ENCODE assay signal across 15 mouse cellular contexts in the genomic region with DNA sequence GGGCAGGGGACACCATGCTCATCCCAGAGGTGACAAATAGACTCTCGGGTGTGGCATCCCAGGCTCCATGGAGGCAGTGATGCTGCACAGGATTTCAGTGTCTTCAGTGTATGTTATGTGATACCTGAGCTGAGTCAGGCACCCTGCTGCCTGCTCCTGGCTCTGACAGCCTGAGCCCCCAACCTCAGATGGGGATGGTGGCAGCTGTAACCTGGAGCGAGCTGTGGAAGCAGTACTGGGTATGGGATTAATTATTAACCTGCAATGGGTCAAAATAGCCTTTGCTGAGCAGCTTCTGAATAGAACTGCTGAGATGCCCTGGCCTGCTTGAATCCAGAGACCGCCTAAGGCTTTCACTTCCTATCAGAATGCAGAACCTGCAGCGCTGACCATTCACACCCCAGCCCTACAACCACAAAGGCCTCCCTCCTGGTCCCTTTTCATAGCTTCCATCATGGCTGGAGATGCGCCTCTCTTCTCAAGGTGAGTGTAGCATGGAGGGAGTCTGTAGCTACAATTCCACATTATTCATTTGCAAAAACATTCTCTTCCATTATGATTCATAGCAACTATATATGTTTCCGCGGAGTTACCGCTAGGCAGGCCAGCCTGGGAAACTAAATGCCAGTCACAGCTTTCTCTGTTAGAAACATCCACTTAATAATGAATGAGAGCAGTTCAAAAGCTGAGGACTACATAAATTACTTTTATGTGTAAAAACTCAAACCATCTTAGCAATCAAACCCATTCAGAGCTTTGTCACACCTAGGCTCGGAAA.
A peak's percentile ranks its signal among the peaks of the same experiment; 100 is the strongest.
DNase-seq lines count a peak whose midpoint lies in the region; ATAC-seq and TF ChIP-seq lines count a peak whose summit lies in the region.
"Had no signal": no experiment of that assay in that cellular context is flagged by ENCODE, and none has a peak within 500 bp of the region (broad histone marks: within the 10 kb centered on the region; RNA-seq: fewer than 3 reads in every experiment).

No protein-coding gene starts in this region.

- TF ChIP-seq POLR2A in brain, embryonic 14.5 days (IDR thresholded peaks at IDR 0.05; ENCODE audit: borderline replicate concordance, extremely low read depth, insufficient read depth, insufficient read length, poor library complexity, severe bottlenecking), result no peak

- no peaks in the 10 kb centered on the region for H3K27me3 ChIP-seq in forebrain, embryonic 14.5 days (replicated peaks; ENCODE audit: control insufficient read depth, insufficient read depth, low read length)
- H3K27me3 ChIP-seq in forebrain, embryonic 16.5 days (replicated peaks; ENCODE audit: control insufficient read depth, insufficient read depth, low read length), result no peaks in the 10 kb centered on the region
- peaks cover 4% of the 10 kb centered on the region; the same call in 1 of the 2 replicates for H3K27me3 ChIP-seq in liver, embryonic 15.5 days
- H3K27me3 ChIP-seq: embryonic facial prominence, embryonic 12.5 days; limb, embryonic 15.5 days had no signal

- no peak overlapping the region for H3K4me3 ChIP-seq in forebrain, embryonic 14.5 days (ENCODE audit: low read depth, low read length)
- no peak overlapping the region for H3K4me3 ChIP-seq in forebrain, embryonic 16.5 days (replicated peaks; ENCODE audit: low read length)
- no peak overlapping the region for H3K4me3 ChIP-seq in liver, embryonic 15.5 days (replicated peaks)
- H3K4me3 ChIP-seq in left cerebral cortex, adult 2 months, result no peak overlapping the region
- H3K4me3 ChIP-seq: embryonic facial prominence, embryonic 12.5 days; limb, embryonic 15.5 days had no signal

- 0 out of 2 replicates have a peak overlapping the region, but pooled peaks have one; percentile 18 for H3K27ac ChIP-seq in forebrain, embryonic 14.5 days (ENCODE audit: low read depth, low read length)
- H3K27ac ChIP-seq in forebrain, embryonic 16.5 days (ENCODE audit: low read length), result no peak overlapping the region; the same call in 1 of the 2 replicates
- no peak overlapping the region for H3K27ac ChIP-seq in liver, embryonic 15.5 days (replicated peaks)
- no peak overlapping the region for H3K27ac ChIP-seq in left cerebral cortex, adult 2 months
- H3K27ac ChIP-seq: embryonic facial prominence, embryonic 12.5 days; limb, embryonic 15.5 days had no signal

- intact Hi-C loops in left cerebral cortex, adult 2 months (cut with DNase I), result no loop called here

- H3K4me2 ChIP-seq in forebrain, embryonic 14.5 days (ENCODE audit: low read length), result no peak overlapping the region
- H3K4me2 ChIP-seq in forebrain, embryonic 16.5 days (ENCODE audit: low read length), result no peak overlapping the region
- no peak overlapping the region for H3K4me2 ChIP-seq in liver, embryonic 15.5 days
- H3K4me2 ChIP-seq: embryonic facial prominence, embryonic 12.5 days; limb, embryonic 15.5 days had no signal

- no peaks in the 10 kb centered on the region for H3K4me1 ChIP-seq in forebrain, embryonic 14.5 days (ENCODE audit: control insufficient read depth, insufficient read depth, low read length)
- peaks cover 6% of the 10 kb centered on the region; the same call in 1 of the 2 replicates for H3K4me1 ChIP-seq in forebrain, embryonic 16.5 days (replicated peaks; ENCODE audit: control insufficient read depth, insufficient read depth, low read length)
- 0 out of 2 replicates have a peak, but pooled peaks cover 3% of the 10 kb centered on the region for H3K4me1 ChIP-seq in liver, embryonic 15.5 days (replicated peaks)

- no peak for ATAC-seq in forebrain, embryonic 14.5 days
- ATAC-seq in forebrain, embryonic 16.5 days, result no peak
- peak; percentile 34; the same call in 1 of the 2 replicates for ATAC-seq in liver, embryonic 15.5 days (ENCODE audit: insufficient read depth)

- peak; percentile 14 for DNase-seq in forebrain, embryonic 14.5 days (ENCODE audit: low spot score)
- peak; percentile 20 for DNase-seq in kidney, adult 9 months
- no peak for DNase-seq in kidney, postnatal 10 days
- peak; percentile 43 for DNase-seq in brain, embryonic 14.5 days (ENCODE audit: low read depth)
- no peak for DNase-seq in cerebellum, postnatal 25 days
- DNase-seq in left cerebral cortex, adult 2 months (ENCODE audit: extremely low spot score in 1 of 2, low spot score in 2 of 2), result no peak
- DNase-seq: cerebellum, adult 18-20 months; layer of hippocampus, adult 9-11 months; retina, postnatal 1 day; spleen, adult 18-20 months; thymus, adult 18-20 months had no signal

- no peak for TF ChIP-seq CTCF in brain, embryonic 14.5 days (IDR thresholded peaks at IDR 0.05; ENCODE audit: borderline replicate concordance, extremely low read depth, insufficient read depth, insufficient read length)
- no peak for TF ChIP-seq CTCF in left cerebral cortex, adult 2 months (IDR thresholded peaks at IDR 0.05)

- H3K9ac ChIP-seq in forebrain, embryonic 14.5 days (ENCODE audit: low read length), result no peak overlapping the region
- no peak overlapping the region for H3K9ac ChIP-seq in forebrain, embryonic 16.5 days (replicated peaks; ENCODE audit: low read depth, low read length)
- H3K9ac ChIP-seq in liver, embryonic 15.5 days, result no peak overlapping the region
- H3K9ac ChIP-seq: embryonic facial prominence, embryonic 12.5 days; limb, embryonic 15.5 days had no signal

- no peaks in the 10 kb centered on the region for H3K9me3 ChIP-seq in forebrain, embryonic 14.5 days (replicated peaks; ENCODE audit: control insufficient read depth, low read length)
- no peaks in the 10 kb centered on the region for H3K9me3 ChIP-seq in forebrain, embryonic 16.5 days (ENCODE audit: control insufficient read depth, low read length)
- no peaks in the 10 kb centered on the region for H3K9me3 ChIP-seq in liver, embryonic 15.5 days (replicated peaks)
- H3K9me3 ChIP-seq: embryonic facial prominence, embryonic 12.5 days; limb, embryonic 15.5 days had no signal

- H3K36me3 ChIP-seq in forebrain, embryonic 14.5 days (ENCODE audit: control insufficient read depth, insufficient read depth, low read length), result no peaks in the 10 kb centered on the region
- no peaks in the 10 kb centered on the region for H3K36me3 ChIP-seq in forebrain, embryonic 16.5 days (ENCODE audit: control insufficient read depth, insufficient read depth)
- H3K36me3 ChIP-seq in liver, embryonic 15.5 days (replicated peaks), result no peaks in the 10 kb centered on the region
- H3K36me3 ChIP-seq: embryonic facial prominence, embryonic 12.5 days; limb, embryonic 15.5 days had no signal

- WGBS in forebrain, embryonic 14.5 days, result 79% methylated on average over 9 of the region's 9 CpGs
- 76% methylated on average over 9 of the region's 9 CpGs for WGBS in forebrain, embryonic 16.5 days
- WGBS in liver, embryonic 15.5 days (ENCODE audit: insufficient replicate concordance), result 69% methylated on average over 9 of the region's 9 CpGs

Comparison
In these comparisons a context has a peak if more than half of its experiments do, and no peak if none do; other contexts are left out.
1. DNase-seq: peak in forebrain, embryonic 14.5 days (single experiment), kidney, adult 9 months (single experiment) and brain, embryonic 14.5 days (single experiment); none in kidney, postnatal 10 days (single experiment), cerebellum, postnatal 25 days (0 of 2) and left cerebral cortex, adult 2 months (0 of 2).